Mouse (Mus musculus) inflammation-experienced regulatory T-cells, adult 16 weeks (primary cell): ENCODE results near the gene Actl6a. TPM values are rescaled to one million over a fixed set of nuclear protein-coding genes. Genes with fewer than 3 reads are reported as not detected.

Source experiments
- polyA plus RNA-seq: library from polyadenylated mRNA; unstranded; fragments of 100-300 nt; shearing (Covaris generic); gene quantifications from one replicate; pipeline ENCODE4 v1.2.1, GENCODE M21; 2017

The Actl6a gene
- polyA plus RNA-seq, result 128 TPM

DNA sequence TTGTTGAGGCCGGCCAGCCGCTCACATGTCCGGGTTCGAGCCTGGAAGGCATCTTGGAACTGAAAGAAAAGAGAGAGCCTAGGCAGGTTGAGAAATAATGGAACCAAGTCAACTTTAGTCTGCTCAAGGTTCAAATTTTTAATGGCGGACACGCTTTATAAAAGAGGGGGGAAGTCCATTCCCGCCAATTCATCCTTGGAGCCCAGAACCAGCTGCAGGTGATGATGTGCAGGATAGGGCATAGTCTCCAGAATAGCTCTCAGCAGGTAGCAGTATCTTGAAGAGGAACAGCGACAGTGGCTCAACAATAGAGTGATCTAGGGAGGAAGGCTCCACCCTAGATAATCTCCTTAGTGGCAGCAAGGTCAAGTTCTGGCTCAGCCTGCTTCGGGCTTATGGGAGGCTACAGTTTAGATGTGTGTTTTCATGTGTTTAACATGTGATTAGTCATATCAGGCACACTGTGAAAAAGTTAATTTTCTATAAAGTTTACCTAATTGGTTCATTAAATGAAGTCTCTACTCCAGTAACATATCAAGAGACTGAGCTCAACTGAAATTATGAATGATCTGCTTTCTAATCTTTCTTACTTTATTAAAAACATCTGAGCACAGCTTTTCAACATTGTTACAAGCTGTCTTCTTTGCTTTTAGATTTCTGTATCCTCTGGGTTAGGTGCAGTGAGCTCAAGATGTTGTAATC lies at the start of gene Actl6a:
TSS of gene Actl6a (plus strand) at position 652 of the 702 bp plus-strand sequence.

DNA sequence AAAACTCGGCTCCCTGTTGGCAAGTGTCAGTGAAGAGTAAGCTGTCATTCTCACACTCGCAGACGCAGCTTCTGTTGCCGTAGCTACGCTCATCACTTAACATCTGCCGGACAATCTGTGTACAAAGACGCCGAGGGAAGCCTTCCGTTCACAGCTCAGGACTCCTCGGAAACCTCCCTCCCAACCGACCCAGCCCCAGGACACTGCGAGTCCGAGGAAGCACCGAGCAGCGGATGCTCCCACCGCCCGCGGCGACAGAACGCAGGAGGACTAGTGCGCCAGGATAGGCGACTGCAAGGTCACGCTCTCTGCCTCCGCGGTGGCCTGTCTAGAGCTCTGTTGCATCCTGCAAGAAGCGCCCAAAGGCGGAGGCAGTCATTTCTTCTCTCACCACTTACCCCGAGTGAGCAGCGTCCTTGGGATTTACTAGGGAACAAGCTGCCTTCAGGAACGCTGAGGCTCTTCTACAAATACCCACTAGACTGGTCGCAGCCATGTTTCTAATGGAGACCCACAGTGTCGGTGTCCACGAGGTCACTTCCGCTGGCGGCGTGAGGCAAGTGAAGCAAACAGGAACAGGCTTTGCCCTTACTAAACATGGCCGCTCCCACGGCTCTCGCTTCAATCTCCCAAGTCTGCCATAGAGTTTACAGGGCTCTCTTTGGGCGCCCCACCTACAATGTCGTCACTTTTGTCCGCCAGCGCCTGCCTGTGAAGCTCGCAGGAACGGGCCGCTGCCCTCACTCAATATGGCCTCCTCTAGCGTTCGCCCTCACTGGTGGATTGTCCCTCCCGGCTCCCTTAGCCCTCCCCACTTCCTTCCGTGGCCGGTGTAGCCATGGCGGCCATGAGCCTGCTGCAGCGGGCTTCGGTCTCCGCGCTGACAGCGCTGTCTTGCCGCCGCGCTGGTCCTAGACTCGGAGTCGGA lies 30.4 kb downstream of the Actl6a start, which contains the start of gene Ndufb5:
TSS of gene Ndufb5 (plus strand) at position 747 of the 928 bp plus-strand sequence.

DNA sequence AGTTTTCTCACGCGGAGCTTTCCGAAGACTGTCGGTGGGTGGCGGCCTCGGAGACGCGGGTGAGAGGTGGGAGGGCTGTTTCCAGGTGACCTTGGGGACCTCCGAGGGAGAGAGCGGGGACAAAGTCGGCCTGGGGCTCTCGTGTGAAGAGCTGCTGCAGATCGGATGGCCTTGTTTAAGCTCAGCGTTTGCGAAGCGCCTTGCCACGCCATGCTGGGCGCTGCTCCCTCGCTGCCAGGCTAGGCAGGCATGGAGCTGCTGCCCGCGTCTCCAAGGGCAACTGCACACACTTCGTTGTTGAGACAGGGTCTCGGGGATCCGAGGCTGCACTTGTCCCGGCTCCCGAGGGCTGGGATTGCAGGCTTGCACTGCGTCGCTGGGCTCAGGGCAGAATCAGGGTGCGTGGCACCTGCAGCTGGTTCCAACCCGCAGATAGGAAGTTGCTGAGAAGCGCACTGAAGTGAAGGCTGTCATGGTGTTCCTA lies 31.1 kb downstream of the Actl6a start, which contains the start of gene Mrpl47:
TSS of gene Mrpl47 (minus strand) at position 434 of the 484 bp plus-strand sequence.

Other genes starting within 250 kb of the Actl6a start
- 0.17 TPM for gene Kcnmb3, start 214.1 kb upstream of the Actl6a start, polyA plus RNA-seq
- 43.1 TPM for gene Zfp639, start 196.0 kb upstream of the Actl6a start, polyA plus RNA-seq
- gene Mfn1, start 176.8 kb upstream of the Actl6a start, polyA plus RNA-seq, result 16.8 TPM
- 11.8 TPM for gene Gnb4, start 89.7 kb upstream of the Actl6a start, polyA plus RNA-seq
- 173 TPM for gene Ndufb5, start 30.7 kb downstream of the Actl6a start, polyA plus RNA-seq
- 23.1 TPM for gene Mrpl47, start 31.3 kb downstream of the Actl6a start, polyA plus RNA-seq
- gene Usp13, start 111.2 kb downstream of the Actl6a start, polyA plus RNA-seq, result not detected